Mouse (Mus musculus) kidney, postnatal 14 days (tissue): ENCODE measurements around the gene Btnl9.
"Not testable (repeated sequence)": the region's sequence is repeated elsewhere in the genome, so short reads cannot be mapped to it uniquely, and the experiment has no call there.

Experiments used
- DNase-seq: peaks from one replicate; pipeline ENCODE4 v3.0.0; 2022; ENCODE audit warnings: mixed read lengths

Gene Btnl9

GRCm38 (mm10) chr11:49186955-49187488 is at the start of gene Btnl9:
TSS of gene Btnl9 (minus strand) at chr11:49187159.
- peak; percentile 14 for DNase-seq

- DNase-seq: no peak
These were observed 48.7 kb upstream of the Btnl9 start for GRCm38 (mm10) chr11:49235459-49236207.

GRCm38 (mm10) chr11:49232781-49233180 is 45.8 kb upstream of the Btnl9 start:
- no peak for DNase-seq

GRCm38 (mm10) chr11:49224455-49224854 is 37.5 kb upstream of the Btnl9 start:
- no peak for DNase-seq

- no peak for DNase-seq
These were observed 32.3 kb upstream of the Btnl9 start for GRCm38 (mm10) chr11:49219271-49219670.

GRCm38 (mm10) chr11:49213505-49213904 is 26.5 kb upstream of the Btnl9 start:
- no peak for DNase-seq

- no peak for DNase-seq
These were observed 25.6 kb upstream of the Btnl9 start for GRCm38 (mm10) chr11:49212577-49212976.

- DNase-seq: no peak
These were observed 20.5 kb upstream of the Btnl9 start for GRCm38 (mm10) chr11:49207495-49207894.

GRCm38 (mm10) chr11:49205080-49205590 is 18.2 kb upstream of the Btnl9 start:
- no peak for DNase-seq

- DNase-seq: peak; percentile 46
These were observed 17.0 kb upstream of the Btnl9 start for GRCm38 (mm10) chr11:49203771-49204497.

- peak; percentile 96 for DNase-seq
These were observed 16.3 kb upstream of the Btnl9 start, which contains the start of gene Zfp62 for GRCm38 (mm10) chr11:49203129-49203768. TSS of gene Zfp62 (plus strand) at chr11:49203292.

- peak; percentile 45 for DNase-seq
These were observed 15.6 kb upstream of the Btnl9 start for GRCm38 (mm10) chr11:49202523-49203061.

GRCm38 (mm10) chr11:49202071-49202470 is 15.1 kb upstream of the Btnl9 start:
- DNase-seq: no peak

- DNase-seq: no peak
These were observed 14.2 kb upstream of the Btnl9 start for GRCm38 (mm10) chr11:49201142-49201541.

GRCm38 (mm10) chr11:49200666-49201065 is 13.7 kb upstream of the Btnl9 start:
- DNase-seq: no peak

- DNase-seq: peak; percentile 45
These were observed 8.9 kb upstream of the Btnl9 start for GRCm38 (mm10) chr11:49195819-49196322.

- not testable (repeated sequence) for DNase-seq
These were observed 7.8 kb upstream of the Btnl9 start for GRCm38 (mm10) chr11:49194771-49195170.

- no peak for DNase-seq
These were observed 4.1 kb upstream of the Btnl9 start for GRCm38 (mm10) chr11:49191083-49191482.

- peak; percentile 85 for DNase-seq
These were observed 2.8 kb upstream of the Btnl9 start for GRCm38 (mm10) chr11:49189737-49190136.

GRCm38 (mm10) chr11:49187701-49188100 is 742 bp upstream of the Btnl9 start:
- DNase-seq: no peak

- DNase-seq: no peak
These were observed 507 bp downstream of the Btnl9 start for GRCm38 (mm10) chr11:49186452-49186851.

GRCm38 (mm10) chr11:49183172-49183571 is 3.8 kb downstream of the Btnl9 start:
- DNase-seq: no peak
